Mouse (Mus musculus): ENCODE results near the gene Bcl9l.
A peak's percentile ranks its signal among the peaks of the same experiment; 100 is the strongest.

Bcl9l gene

DNA sequence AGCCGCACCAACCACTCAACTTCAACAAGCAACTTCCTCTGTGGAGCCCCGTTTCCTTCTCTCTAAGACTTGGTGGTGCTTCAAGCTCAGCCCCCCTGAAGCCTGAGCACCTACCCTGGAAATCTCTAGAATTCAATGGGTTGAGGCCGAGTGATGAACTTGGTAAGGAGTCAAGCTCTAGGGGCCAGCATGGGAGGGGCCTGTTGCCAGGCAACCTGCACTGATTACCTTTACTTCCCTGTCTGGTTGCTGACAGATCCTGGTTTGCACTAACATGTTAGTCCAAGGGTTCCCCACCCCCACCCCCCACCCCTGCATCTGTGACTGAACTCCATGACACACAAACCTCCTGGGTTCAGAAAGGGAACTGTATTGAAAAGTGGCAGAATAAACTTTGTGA, 62.4 kb downstream of the Bcl9l start:
- DNase-seq (ENCODE audit: inconsistent ontology term): no peak

GRCm38 (mm10) chr9:44548412-44549152, 66.0 kb downstream of the Bcl9l start:
- no peak for DNase-seq (ENCODE audit: inconsistent ontology term)

GRCm38 (mm10) chr9:44551138-44551537, 68.5 kb downstream of the Bcl9l start:
- no peak for DNase-seq (ENCODE audit: inconsistent ontology term)

DNA sequence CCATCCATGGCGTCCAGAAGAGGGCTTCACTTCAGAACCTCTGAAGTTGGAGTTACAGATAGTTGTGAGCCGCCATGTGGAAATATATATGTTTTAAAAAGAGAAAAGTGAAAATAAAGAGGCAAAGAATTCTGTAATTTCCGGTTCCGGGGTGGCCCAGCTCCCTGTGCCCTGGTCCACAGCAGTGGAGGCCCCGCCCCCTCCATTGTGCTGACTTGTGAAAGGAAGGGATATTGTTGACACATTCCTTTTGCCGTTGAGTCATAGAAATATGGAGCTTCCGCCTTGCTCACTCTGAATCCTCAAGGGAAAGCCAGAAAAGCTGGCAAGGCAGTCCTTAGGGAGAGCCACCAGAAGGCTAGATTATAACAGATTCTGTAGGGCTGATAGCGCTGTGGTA, 69.5 kb downstream of the Bcl9l start:
- DNase-seq (ENCODE audit: inconsistent ontology term): peak; percentile 90

Measured in Muller cell, postnatal 12 days (primary cell).